Mouse (Mus musculus): ENCODE measurements around the gene Cryzl2. TPM values are rescaled to one million over a fixed set of nuclear protein-coding genes. Genes with fewer than 3 reads are reported as not detected.

The Cryzl2 gene
- 0.09 TPM for polyA plus RNA-seq (2012; fragmentation: generic; extraction: Trizol)
- long read RNA-seq, experiment 1 = 0 reads
- long read RNA-seq, experiment 2 = 0 reads

GRCm38 (mm10) chr1:157458421-157459208 is at the start of gene Cryzl2:
TSS of gene Cryzl2 (plus strand) at chr1:157458577.
- H3K36me3 ChIP-seq (ENCODE audit: control insufficient read depth, insufficient read depth) = no peaks in the 10 kb centered on the region
- TF ChIP-seq USF1 (IDR thresholded peaks at IDR 0.05; ENCODE audit: low read depth) (no peak), FOSL1 (IDR thresholded peaks at IDR 0.05; ENCODE audit: insufficient read depth, low read length, poor library complexity, severe bottlenecking) (no peak), MAX (IDR thresholded peaks at IDR 0.05) (no peak), CEBPB (IDR thresholded peaks at IDR 0.05; ENCODE audit: low read depth) (no peak), CTCF (IDR thresholded peaks at IDR 0.05; ENCODE audit: control insufficient read depth, insufficient read depth, insufficient read length) (no peak)
- H3K27me3 ChIP-seq (ENCODE audit: control insufficient read depth, insufficient read depth, insufficient read length) = no peaks in the 10 kb centered on the region
- H3K79me3 ChIP-seq (ENCODE audit: low read depth) = no peaks in the 10 kb centered on the region
- no peaks in the 10 kb centered on the region for H3K79me2 ChIP-seq (ENCODE audit: control insufficient read depth, insufficient read depth)
- H3K4me3 ChIP-seq (ENCODE audit: insufficient read depth, poor library complexity, severe bottlenecking) = no peak within 1 kb of the TSS
- no peak within 1 kb of the TSS for H3ac ChIP-seq (ENCODE audit: control insufficient read depth, insufficient read length, low read depth)

DNA sequence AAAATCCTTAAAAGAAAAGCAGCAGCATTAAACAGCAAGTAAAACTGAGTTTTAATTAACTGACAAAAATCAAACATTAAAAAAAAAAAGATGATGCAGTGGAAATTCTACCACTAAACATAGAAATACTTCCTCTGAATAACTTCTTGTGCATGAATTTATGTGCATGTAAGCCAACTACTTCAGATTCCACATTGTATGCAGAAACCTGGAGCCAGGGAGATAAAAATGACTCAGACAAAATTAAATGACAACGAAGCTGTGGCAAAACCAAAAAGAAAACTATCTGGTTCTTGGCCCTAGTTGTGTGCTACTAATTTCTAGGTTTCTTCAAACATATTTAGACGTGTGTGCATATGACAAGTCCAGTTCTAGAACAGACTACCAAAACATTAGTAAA is 48.7 kb upstream of the Cryzl2 start:
- TF ChIP-seq FOSL1 (IDR thresholded peaks at IDR 0.05; ENCODE audit: insufficient read depth, low read length, poor library complexity, severe bottlenecking) (no peak), CEBPB (IDR thresholded peaks at IDR 0.05; ENCODE audit: low read depth) (no peak), USF1 (IDR thresholded peaks at IDR 0.05; ENCODE audit: low read depth) (no peak), CTCF (IDR thresholded peaks at IDR 0.05; ENCODE audit: control insufficient read depth, insufficient read depth, insufficient read length) (no peak), MYOG (IDR thresholded peaks at IDR 0.05; ENCODE audit: control insufficient read depth, extremely low read depth, insufficient read length) (no peak), MAX (IDR thresholded peaks at IDR 0.05) (no peak), MYOD1 (IDR thresholded peaks at IDR 0.05; ENCODE audit: control insufficient read depth, insufficient read length, low read depth) (no peak)

DNA sequence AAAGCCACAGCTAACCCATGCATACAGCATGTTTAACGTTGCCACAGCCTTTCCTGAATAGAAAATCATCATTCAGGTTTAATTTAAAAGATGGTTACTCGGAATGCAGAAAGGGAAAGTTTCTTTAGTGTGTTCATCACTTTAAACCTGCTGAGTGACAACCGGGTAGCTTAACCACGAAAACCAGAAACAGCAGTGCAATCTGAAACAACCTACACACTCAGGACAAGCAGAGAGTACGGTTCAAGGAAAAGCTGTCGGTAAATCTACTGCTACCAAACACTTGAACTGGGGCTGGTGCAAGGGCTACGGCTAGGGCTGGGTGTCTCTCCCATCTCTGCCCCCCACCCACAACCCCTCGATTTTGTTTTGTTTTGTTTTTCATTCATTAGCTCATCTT is 47.4 kb upstream of the Cryzl2 start:
- no peak for TF ChIP-seq USF1 (IDR thresholded peaks at IDR 0.05; ENCODE audit: low read depth)
- no peak for TF ChIP-seq CEBPB (IDR thresholded peaks at IDR 0.05; ENCODE audit: low read depth)
- TF ChIP-seq MYOG (IDR thresholded peaks at IDR 0.05; ENCODE audit: control insufficient read depth, extremely low read depth, insufficient read length) = no peak
- TF ChIP-seq MYOD1 (IDR thresholded peaks at IDR 0.05; ENCODE audit: control insufficient read depth, insufficient read length, low read depth) = no peak
- TF ChIP-seq MAX (IDR thresholded peaks at IDR 0.05) = no peak
- TF ChIP-seq CTCF (IDR thresholded peaks at IDR 0.05; ENCODE audit: control insufficient read depth, insufficient read depth, insufficient read length) = no peak
- TF ChIP-seq FOSL1 (IDR thresholded peaks at IDR 0.05; ENCODE audit: insufficient read depth, low read length, poor library complexity, severe bottlenecking) = no peak
- H3ac ChIP-seq (ENCODE audit: control insufficient read depth, insufficient read length, low read depth) = peak overlapping the region; percentile 6
- no peak overlapping the region for H3K4me3 ChIP-seq (ENCODE audit: insufficient read depth, poor library complexity, severe bottlenecking)
- H3K27me3 ChIP-seq (ENCODE audit: control insufficient read depth, insufficient read depth, insufficient read length) = no peaks in the 10 kb centered on the region
- H3K79me3 ChIP-seq (ENCODE audit: low read depth) = peaks cover 8% of the 10 kb centered on the region
- H3K36me3 ChIP-seq (ENCODE audit: control insufficient read depth, insufficient read depth) = no peaks in the 10 kb centered on the region
- peaks cover 55% of the 10 kb centered on the region for H3K79me2 ChIP-seq (ENCODE audit: control insufficient read depth, insufficient read depth)

More for the DNA sequence above, 48.7 kb upstream of the Cryzl2 start:
- no peaks in the 10 kb centered on the region for H3K27me3 ChIP-seq (ENCODE audit: control insufficient read depth, insufficient read depth, insufficient read length)
- peaks cover 8% of the 10 kb centered on the region for H3K79me3 ChIP-seq (ENCODE audit: low read depth)
- H3K36me3 ChIP-seq (ENCODE audit: control insufficient read depth, insufficient read depth) = no peaks in the 10 kb centered on the region
- H3K4me3 ChIP-seq (ENCODE audit: insufficient read depth, poor library complexity, severe bottlenecking) = no peak overlapping the region
- peaks cover 55% of the 10 kb centered on the region for H3K79me2 ChIP-seq (ENCODE audit: control insufficient read depth, insufficient read depth)
- H3ac ChIP-seq (ENCODE audit: control insufficient read depth, insufficient read length, low read depth) = no peak overlapping the region

- TF ChIP-seq MAX (IDR thresholded peaks at IDR 0.05) = no peak
- TF ChIP-seq FOSL1 (IDR thresholded peaks at IDR 0.05; ENCODE audit: insufficient read depth, low read length, poor library complexity, severe bottlenecking) = no peak
- TF ChIP-seq CTCF (IDR thresholded peaks at IDR 0.05; ENCODE audit: control insufficient read depth, insufficient read depth, insufficient read length) = no peak
- no peak for TF ChIP-seq USF1 (IDR thresholded peaks at IDR 0.05; ENCODE audit: low read depth)
- TF ChIP-seq MYOG (IDR thresholded peaks at IDR 0.05; ENCODE audit: control insufficient read depth, extremely low read depth, insufficient read length) = no peak
- no peak for TF ChIP-seq CEBPB (IDR thresholded peaks at IDR 0.05; ENCODE audit: low read depth)
- Histone ChIP-seq H3K4me3 (ENCODE audit: insufficient read depth, poor library complexity, severe bottlenecking) (peak overlapping the region; percentile 74), H3ac (ENCODE audit: control insufficient read depth, insufficient read length, low read depth) (peak overlapping the region; percentile 93), H3K36me3 (ENCODE audit: control insufficient read depth, insufficient read depth) (no peaks in the 10 kb centered on the region), H3K27me3 (ENCODE audit: control insufficient read depth, insufficient read depth, insufficient read length) (no peaks in the 10 kb centered on the region), H3K79me3 (ENCODE audit: low read depth) (peaks cover 8% of the 10 kb centered on the region), H3K79me2 (ENCODE audit: control insufficient read depth, insufficient read depth) (peaks cover 53% of the 10 kb centered on the region)
These were observed 47.1 kb upstream of the Cryzl2 start for GRCm38 (mm10) chr1:157411341-157411710.

DNA sequence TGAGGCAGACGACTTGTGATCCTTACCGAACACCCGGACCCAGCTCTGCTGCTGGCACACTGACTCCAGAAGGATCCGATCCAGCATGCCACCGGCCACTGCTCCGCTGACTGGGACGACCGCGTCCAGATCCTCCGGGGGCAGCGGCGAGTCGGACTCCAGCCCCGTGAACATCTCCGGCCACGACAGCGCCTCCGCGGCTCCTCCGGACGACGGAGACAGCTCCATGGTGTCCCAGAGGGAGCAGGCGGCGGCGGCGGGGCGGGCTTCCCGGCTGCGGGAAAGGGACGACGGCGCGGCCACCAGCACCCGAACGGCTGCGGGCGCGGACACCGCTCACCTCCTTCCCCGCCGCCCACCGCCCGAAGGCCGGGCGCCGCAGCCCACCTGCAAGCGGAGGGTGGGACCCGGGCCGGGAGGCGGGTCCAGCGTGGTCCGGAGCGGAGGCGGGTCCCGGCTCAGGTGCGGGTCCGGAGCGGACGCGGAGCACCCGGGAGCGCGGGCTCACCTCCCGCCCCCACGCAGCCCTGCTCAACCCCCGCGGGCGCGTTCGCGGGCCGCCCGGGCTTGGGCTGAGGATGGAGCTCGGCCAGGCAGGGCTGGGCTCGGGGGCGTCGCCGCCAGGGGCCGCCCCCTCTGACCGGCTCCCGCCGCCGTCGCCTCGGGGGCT is 46.5 kb upstream of the Cryzl2 start:
- TF ChIP-seq MYOD1 (IDR thresholded peaks at IDR 0.05; ENCODE audit: control insufficient read depth, insufficient read length, low read depth) (no peak), CTCF (IDR thresholded peaks at IDR 0.05; ENCODE audit: control insufficient read depth, insufficient read depth, insufficient read length) (peak; percentile 22), MAX (IDR thresholded peaks at IDR 0.05) (no peak)
- Histone ChIP-seq H3K4me3 (ENCODE audit: insufficient read depth, poor library complexity, severe bottlenecking) (peak overlapping the region; percentile 74), H3K36me3 (ENCODE audit: control insufficient read depth, insufficient read depth) (no peaks in the 10 kb centered on the region), H3ac (ENCODE audit: control insufficient read depth, insufficient read length, low read depth) (peak overlapping the region; percentile 93), H3K79me2 (ENCODE audit: control insufficient read depth, insufficient read depth) (peaks cover 50% of the 10 kb centered on the region), H3K27me3 (ENCODE audit: control insufficient read depth, insufficient read depth, insufficient read length) (no peaks in the 10 kb centered on the region), H3K79me3 (ENCODE audit: low read depth) (peaks cover 8% of the 10 kb centered on the region)

Measured in C2C12 (cell line).